Mouse (Mus musculus) E14TG2a.4 (cell line): ENCODE results near the gene Peli2.

Source experiments
- H3K27me3 ChIP-seq: 2 replicates; pipeline ENCODE4 v1.6.1; 2014; ENCODE audit warnings: low read length, control low read depth; ENCODE audit not compliant: insufficient read depth
- H3K36me3 ChIP-seq: 2 replicates; pipeline ENCODE4 v1.6.1; 2014; ENCODE audit warnings: low read length, control low read depth; ENCODE audit not compliant: insufficient read depth
- H3K4me1 ChIP-seq: replicated peaks from 2 replicates; pipeline ENCODE4 v1.6.1; 2014; ENCODE audit warnings: low read depth, low read length, control low read depth
- H3K4me3 ChIP-seq: replicated peaks from 2 replicates; pipeline ENCODE4 v1.5.1; 2014; ENCODE audit warnings: mild to moderate bottlenecking, low read length
- H3K9me3 ChIP-seq: 2 replicates; pipeline ENCODE4 v1.6.1; 2014; ENCODE audit warnings: low read length, control low read depth
- CTCF ChIP-seq: conservative IDR thresholded peaks from 2 replicates; pipeline ENCODE4 v1.5.1; 2014; ENCODE audit warnings: low read length
- NANOG ChIP-seq: IDR thresholded peaks from 2 replicates; pipeline ENCODE4 v1.6.1; 2014; ENCODE audit warnings: borderline replicate concordance, low read length, mixed read lengths
- POU5F1 ChIP-seq: IDR thresholded peaks from 2 replicates; pipeline ENCODE4 v1.6.1; 2014; ENCODE audit warnings: low read length, borderline replicate concordance

The Peli2 gene

DNA sequence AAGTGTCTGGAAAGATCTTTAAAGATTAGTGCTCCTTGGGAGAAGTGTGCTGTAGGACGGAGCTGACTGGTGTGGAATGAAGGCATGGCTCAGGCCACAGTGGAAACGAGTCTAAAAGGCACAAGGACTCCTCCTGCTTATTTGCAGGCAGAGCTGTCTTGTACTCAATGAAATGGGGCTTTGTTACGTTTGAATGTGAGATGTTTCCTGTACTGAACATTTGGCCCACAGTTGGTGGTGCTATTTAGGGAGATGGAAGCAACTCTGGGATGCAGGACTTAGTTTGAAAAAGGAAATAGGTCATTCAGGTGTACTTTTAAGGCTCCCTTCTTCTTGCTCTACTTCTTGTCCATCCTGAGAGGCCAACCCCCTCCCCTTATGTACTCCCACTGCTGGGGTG is 192.6 kb downstream of the Peli2 start:
- no peaks in the 10 kb centered on the region for H3K27me3 ChIP-seq
- no peaks in the 10 kb centered on the region for H3K4me1 ChIP-seq
- H3K9me3 ChIP-seq = no peaks in the 10 kb centered on the region; the same call in 1 of the 2 replicates

DNA sequence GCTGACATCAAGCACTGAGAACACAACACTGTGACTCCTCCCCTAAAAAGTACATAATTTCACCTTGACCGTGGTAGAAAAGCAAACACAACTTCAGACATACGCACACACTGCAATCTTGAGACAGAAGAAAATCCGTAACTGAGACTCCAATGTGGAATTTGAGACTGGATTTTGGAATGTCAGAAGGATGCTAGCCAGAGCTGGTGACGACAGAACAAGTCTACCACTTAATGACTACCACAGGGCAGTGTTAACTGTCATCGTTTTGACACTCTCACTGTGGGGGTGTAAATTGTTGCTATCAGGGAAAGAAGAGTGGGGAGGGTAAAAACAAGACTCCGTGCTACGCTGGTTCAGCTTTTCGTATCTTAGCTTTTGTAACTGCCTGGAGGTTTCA is 195.8 kb downstream of the Peli2 start:
- Histone ChIP-seq H3K4me1 (no peaks in the 10 kb centered on the region), H3K9me3 (no peaks in the 10 kb centered on the region; the same call in 1 of the 2 replicates), H3K27me3 (no peaks in the 10 kb centered on the region), H3K36me3 (no peaks in the 10 kb centered on the region), H3K4me3 (no peak overlapping the region)
- TF ChIP-seq POU5F1 (no peak), NANOG (no peak), CTCF (no peak)

More for the DNA sequence above, 192.6 kb downstream of the Peli2 start:
- H3K4me3 ChIP-seq = no peak overlapping the region
- TF ChIP-seq POU5F1 = no peak
- TF ChIP-seq CTCF = no peak
- H3K36me3 ChIP-seq = no peaks in the 10 kb centered on the region

DNA sequence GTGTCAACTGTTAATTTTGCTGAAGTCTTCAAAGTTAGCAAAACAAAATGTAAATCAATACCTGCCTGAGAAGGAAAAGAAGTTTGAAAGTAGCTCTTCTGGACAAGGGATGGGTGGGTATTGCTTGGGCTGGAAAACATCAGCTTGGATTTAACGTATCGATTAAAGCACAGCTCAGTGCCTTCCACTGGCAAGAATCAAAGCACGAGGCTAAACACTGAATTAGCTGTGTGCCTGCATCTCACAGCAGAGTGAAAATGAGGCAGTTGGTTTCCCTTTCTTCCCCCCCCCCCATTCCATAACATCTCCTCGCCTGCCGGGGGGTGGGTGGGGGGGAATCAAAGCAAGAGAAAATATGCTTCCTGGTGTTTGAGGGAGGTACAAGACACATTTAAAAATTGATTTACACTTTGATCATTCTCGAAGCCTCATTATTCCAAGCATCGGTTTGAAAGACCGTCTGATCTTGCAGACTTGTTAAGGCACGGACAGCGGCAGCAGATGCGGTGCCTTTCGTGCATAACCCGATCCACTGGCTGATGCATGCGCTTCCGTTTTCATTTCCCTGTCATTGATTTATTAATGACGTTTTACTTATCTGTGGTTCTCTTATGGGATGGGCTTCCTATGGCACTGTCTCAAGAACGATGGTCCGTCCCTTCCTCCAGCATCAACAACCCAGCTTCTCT is 203.3 kb downstream of the Peli2 start:
- no peak for TF ChIP-seq NANOG
- no peak for TF ChIP-seq POU5F1
- TF ChIP-seq CTCF = no peak
- no peaks in the 10 kb centered on the region for H3K27me3 ChIP-seq
- no peak overlapping the region for H3K4me3 ChIP-seq
- H3K36me3 ChIP-seq = no peaks in the 10 kb centered on the region
- peaks cover 12% of the 10 kb centered on the region for H3K9me3 ChIP-seq
- no peaks in the 10 kb centered on the region for H3K4me1 ChIP-seq

- Histone ChIP-seq H3K27me3 (no peaks in the 10 kb centered on the region), H3K4me1 (no peaks in the 10 kb centered on the region), H3K9me3 (peaks cover 14% of the 10 kb centered on the region), H3K4me3 (no peak overlapping the region), H3K36me3 (no peaks in the 10 kb centered on the region)
- no peak for TF ChIP-seq POU5F1
- TF ChIP-seq NANOG = no peak
- TF ChIP-seq CTCF = no peak
Observed at GRCm38 (mm10) chr14:48324460-48324850, 203.8 kb downstream of the Peli2 start.

- TF ChIP-seq CTCF = peak; percentile 28
- TF ChIP-seq POU5F1 = no peak
- TF ChIP-seq NANOG = no peak
Observed at GRCm38 (mm10) chr14:48327746-48328145, 207.1 kb downstream of the Peli2 start.

DNA sequence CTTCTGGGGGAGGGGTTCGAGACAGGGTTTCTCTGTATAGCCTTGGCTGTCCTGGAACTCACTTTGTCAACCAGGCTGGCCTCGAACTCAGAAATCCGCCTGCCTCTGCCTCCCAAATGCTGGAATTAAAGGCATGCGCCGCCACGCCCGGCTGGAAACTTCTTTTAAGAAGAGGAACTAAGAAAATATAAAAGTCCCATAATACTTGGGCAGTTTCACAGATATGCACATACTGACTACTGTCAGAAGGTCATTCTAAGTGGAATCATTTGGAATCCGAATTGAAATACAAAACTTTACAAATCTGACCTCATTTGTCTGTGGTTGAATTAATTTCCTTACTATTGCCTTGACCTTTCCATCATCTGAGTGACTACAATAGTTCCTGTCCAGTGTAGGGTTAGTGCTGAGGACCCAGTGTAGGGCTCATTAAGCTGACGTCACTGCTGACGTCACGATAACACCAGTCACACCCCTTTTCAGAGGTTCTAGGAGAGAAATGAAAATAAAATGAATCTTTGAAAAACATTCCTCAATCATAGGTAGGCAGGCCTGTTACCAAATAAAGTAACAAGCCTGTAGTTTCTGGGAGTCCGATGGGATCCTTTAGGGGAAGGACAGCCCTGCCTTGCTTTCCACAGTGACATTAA is 209.2 kb downstream of the Peli2 start:
- Histone ChIP-seq H3K4me1 (0 out of 2 replicates have a peak, but pooled peaks cover 10% of the 10 kb centered on the region), H3K9me3 (peaks cover 20% of the 10 kb centered on the region), H3K27me3 (0 out of 2 replicates have a peak, but pooled peaks cover 3% of the 10 kb centered on the region), H3K36me3 (no peaks in the 10 kb centered on the region), H3K4me3 (no peak overlapping the region)
- TF ChIP-seq CTCF (no peak), NANOG (no peak), POU5F1 (no peak)

More at GRCm38 (mm10) chr14:48327746-48328145, 207.1 kb downstream of the Peli2 start:
- H3K9me3 ChIP-seq = peaks cover 20% of the 10 kb centered on the region
- H3K27me3 ChIP-seq = 0 out of 2 replicates have a peak, but pooled peaks cover 3% of the 10 kb centered on the region
- H3K4me1 ChIP-seq = 0 out of 2 replicates have a peak, but pooled peaks cover 10% of the 10 kb centered on the region
- H3K36me3 ChIP-seq = no peaks in the 10 kb centered on the region
- H3K4me3 ChIP-seq = no peak overlapping the region
